Mouse (Mus musculus) layer of hippocampus, postnatal 25 days (tissue): ENCODE results near the gene Xpnpep1. TPM values are rescaled to one million over a fixed set of nuclear protein-coding genes. Genes with fewer than 3 reads are reported as not detected.

ENCODE experiments used
- DNase-seq, 2 experiments: peaks; one replicate each; pipeline ENCODE4 v3.0.0; 2022; ENCODE audit warnings: mixed read lengths in 2 of 2, low spot score in 1 of 2; ENCODE audit errors: extremely low spot score in 1 of 2
- total RNA-seq, 2 experiments: library from RNA; stranded (reverse); gene quantifications; 2 replicates each; pipeline ENCODE4 v1.2.3; 2021

The Xpnpep1 gene
- total RNA-seq: 100 to 1,000 TPM in 1 of 2 experiments, 10 to 100 TPM in 1; 91.1 to 104 TPM

GRCm38 (mm10) chr19:53040164-53041132 lies at the start of gene Xpnpep1:
TSS of gene Xpnpep1 (minus strand) at chr19:53040214.
- DNase-seq: no peak

DNA sequence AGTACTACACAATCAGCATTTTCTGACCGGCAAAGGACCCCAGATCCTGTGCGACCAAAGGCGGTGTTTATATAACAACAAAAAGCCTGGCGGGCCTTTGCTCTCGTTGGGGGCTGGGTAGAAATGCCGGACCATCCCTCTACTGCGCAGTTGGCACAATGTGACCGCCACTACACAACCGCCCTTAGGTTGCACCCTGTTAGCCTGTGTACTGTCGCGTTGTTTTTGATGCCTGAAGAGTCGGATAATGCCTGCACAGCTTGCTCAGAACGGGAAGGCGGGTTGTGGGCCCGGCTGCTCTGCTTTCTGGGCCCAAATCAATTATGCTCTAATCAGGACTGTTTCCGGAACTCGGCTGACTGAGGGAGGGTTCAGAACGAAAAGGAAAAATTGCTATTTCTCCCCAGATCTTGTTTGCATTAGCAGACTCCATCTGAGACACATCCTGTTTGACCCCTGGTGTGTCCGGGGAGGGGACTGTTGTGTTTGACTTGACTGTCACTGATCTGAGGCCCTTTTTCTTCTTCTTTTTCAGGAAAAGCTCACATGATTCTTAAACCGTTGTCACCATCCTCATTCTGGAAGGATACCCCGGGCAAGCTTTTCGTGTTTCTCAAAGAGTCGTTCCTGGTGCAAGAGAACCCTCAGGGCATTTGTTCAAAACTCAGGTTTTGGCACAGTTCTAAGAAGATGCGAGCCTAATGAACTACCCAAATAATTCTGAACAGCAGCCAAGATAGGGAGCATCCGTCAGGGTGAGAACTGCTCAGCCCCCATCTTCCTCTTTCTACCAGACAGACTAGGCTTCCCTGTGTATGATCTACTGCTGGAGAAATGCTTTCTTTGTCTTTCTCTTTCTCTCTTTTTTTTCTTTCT lies 47.5 kb upstream of the Xpnpep1 start:
- DNase-seq: no peak

DNA sequence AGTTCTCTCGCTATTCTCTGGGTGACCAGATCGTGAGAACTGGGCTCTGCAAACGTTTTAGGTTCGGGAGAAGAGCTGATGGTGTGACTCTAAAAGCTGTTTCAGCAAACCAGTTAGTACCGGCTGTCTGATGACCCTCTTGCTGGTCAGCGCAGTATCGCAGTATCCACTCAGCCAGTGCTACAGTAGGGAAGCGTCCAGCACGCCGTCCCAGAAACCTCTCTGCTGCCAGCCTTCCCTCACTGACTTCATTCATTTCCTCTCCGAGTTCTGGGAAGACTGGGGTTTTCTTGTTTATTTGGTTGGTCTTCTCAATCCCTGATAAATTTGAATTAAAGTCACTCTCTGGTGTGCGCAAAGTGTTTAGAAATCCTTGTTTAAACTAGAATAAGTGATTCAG lies 46.8 kb upstream of the Xpnpep1 start:
- DNase-seq: no peak

DNA sequence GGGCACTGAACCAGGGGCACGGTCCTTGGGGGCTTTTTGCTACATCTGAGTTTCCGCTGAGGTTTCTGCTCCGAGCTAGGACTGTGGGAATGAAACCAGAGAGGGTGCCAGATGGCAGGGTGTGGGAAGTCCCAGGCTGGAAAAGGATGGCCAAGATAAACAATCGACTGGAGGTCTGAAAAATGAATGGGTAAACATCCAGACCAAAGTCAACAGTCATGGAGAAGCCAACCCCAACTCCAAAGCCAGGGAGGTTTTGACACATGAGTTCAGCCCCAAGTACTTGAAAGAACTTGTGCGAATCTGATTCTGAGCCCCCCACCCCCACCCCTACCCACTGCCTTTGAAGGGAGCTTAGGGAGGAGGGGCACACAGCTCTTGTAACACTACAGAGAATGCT lies 44.7 kb upstream of the Xpnpep1 start:
- DNase-seq: no peak

GRCm38 (mm10) chr19:53082862-53083261 lies 42.8 kb upstream of the Xpnpep1 start:
- DNase-seq: no peak

- DNase-seq: no peak
These were observed 41.3 kb upstream of the Xpnpep1 start for GRCm38 (mm10) chr19:53081339-53081738.

DNA sequence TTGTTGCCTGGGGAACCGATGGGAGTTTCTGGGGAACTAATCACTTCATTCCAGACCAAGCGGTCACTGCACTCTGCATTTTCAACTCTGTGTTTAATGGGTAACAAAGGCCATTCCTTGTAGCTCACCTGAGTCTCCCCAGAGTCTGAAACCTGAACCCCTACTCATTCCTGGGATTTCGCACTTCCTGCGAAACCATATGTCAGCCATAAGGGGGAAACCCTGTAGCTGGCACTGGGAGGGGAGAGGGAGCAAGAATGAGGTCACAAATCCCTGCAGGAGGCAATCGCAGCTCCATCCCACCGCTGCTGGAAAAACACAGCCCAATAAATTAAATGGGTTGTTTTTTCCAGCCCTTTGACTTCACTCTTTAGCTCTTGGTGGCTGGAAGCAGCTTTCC lies 40.9 kb upstream of the Xpnpep1 start:
- no peak for DNase-seq

GRCm38 (mm10) chr19:53080487-53080886 lies 40.5 kb upstream of the Xpnpep1 start:
- no peak for DNase-seq

- no peak for DNase-seq
These were observed 40.0 kb upstream of the Xpnpep1 start for GRCm38 (mm10) chr19:53080026-53080425.

DNA sequence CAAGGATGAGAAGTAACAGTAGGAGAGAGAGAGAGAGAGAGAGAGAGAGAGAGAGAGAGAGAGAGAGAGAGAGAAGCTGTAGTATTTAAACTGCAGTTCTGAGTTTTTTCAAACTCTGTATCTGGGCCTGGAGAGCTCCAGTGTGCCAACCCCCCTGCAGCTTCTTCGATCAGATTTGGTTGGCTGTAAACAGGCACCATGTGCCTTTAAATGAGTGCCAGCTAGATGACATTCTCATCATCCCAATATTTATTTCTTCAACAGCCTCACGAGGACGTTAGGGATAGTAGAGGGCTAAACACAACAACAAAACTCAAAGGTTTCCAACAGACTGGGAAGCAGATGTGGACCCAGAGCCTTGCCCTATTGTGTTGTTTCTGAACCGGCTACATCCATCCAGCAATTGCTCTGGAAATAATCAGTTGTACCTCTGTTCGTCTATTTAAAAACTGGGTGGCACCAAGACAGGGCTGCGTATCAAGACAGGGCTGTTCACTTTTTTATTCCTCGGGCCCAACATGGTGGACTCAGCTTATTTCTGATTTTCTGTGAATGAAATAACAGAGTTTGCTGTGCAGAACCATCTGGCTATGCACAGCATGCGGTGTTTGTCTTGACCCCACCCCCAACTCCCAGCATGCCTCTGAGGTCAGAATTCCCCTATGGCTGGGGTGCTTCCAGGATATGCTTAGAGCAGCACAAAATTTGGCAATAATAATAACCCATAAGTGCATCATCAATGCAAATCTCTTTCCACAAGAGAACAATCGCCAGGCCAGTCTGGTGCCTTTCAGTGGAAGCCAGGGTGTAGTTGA lies 38.5 kb upstream of the Xpnpep1 start:
- no peak for DNase-seq

GRCm38 (mm10) chr19:53077278-53077677 lies 37.3 kb upstream of the Xpnpep1 start:
- DNase-seq: no peak

GRCm38 (mm10) chr19:53076238-53076981 lies 36.4 kb upstream of the Xpnpep1 start:
- DNase-seq: peak in 1 of 2 experiments; percentile 44

- DNase-seq: no peak
These were observed 35.9 kb upstream of the Xpnpep1 start for GRCm38 (mm10) chr19:53075896-53076237.

GRCm38 (mm10) chr19:53074899-53075722 lies 35.1 kb upstream of the Xpnpep1 start:
- no peak for DNase-seq

DNA sequence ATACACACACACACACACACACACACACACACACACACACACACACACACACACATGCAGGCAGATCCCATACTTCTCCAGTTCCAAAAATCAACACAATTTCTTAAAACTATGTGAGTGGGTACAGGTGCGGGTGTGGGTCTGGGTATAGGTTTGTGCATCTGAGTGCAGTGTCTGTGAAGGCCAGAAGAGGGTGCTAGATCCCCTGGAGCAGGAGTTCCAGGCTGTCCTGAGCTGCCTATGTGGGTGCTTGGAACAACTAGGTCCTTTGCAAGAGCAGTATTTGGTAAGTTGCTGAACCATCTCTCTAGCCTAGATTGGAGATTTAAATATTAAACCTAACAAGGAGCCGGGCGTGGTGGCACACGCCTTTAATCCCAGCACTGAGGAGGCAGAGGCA lies 33.5 kb upstream of the Xpnpep1 start:
- no peak for DNase-seq

- DNase-seq: no peak
These were observed 32.4 kb upstream of the Xpnpep1 start for GRCm38 (mm10) chr19:53072406-53072805.

GRCm38 (mm10) chr19:53071651-53072050 lies 31.6 kb upstream of the Xpnpep1 start:
- no peak for DNase-seq

- no peak for DNase-seq
These were observed 30.9 kb upstream of the Xpnpep1 start for GRCm38 (mm10) chr19:53070870-53071269.

DNA sequence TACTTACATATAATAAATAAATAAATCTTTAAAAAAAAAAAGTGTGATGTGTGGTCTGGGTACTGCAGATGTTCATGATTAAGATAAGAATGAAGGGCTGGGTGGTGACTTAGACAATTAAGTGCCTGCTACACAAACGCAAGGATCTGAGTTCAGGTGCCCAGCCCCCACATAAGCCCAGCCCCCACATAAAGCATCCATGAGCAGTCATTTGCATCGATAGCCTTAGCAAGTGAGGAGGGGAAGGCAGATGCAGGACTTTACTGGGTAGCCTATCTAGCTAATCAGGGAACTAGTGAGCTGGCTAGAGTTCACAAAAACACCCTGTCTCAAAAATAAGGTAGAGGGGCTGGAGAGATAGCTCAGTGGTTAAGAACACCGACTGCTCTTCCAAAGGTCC lies 29.4 kb upstream of the Xpnpep1 start:
- no peak for DNase-seq
